In the genomic region with DNA sequence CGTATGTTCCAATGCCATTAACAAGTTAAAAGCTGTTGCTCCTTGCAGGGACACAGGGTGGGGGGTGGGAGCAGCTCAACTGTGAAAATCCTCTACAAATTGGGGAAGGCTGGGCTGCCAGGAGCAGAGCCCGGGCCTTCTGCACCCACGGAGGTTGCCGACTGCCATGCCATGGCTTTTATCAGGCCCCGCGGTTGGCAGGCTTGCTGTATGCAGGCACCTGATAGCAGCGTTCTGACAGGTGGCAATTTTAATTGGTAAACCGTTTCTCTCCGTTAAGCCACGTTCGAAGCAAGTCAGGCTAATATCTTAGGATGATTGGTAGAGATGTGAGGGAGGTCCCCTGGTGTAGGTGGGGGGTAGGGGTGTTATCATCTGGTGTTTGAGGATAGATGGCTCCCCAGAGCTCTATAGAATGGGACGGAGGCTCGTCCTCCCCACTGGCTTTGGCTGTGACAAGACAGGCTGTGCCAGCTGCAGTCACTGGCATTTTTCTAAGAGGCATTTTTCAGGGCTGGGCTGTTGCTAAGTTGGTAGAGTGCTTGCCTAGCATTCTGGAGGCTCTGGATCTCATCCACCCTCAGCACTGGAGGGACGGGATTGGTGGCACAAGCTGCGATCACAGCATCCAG, we compare ENCODE assay signal across 9 mouse cellular contexts.
DNase-seq lines count a peak whose midpoint lies in the region; ATAC-seq lines count a peak whose summit lies in the region.
"Had no signal": no experiment of that assay in that cellular context is flagged by ENCODE, and none has a peak within 500 bp of the region (broad histone marks: within the 10 kb centered on the region; RNA-seq: fewer than 3 reads in every experiment).

No protein-coding gene starts in this region.

- H3K4me1 ChIP-seq in forebrain, embryonic 13.5 days: peaks cover 21% of the 10 kb centered on the region
- H3K4me1 ChIP-seq in forebrain, embryonic 12.5 days: peaks cover 17% of the 10 kb centered on the region
- H3K4me1 ChIP-seq in liver, embryonic 13.5 days (replicated peaks): peaks cover 73% of the 10 kb centered on the region
- no peaks in the 10 kb centered on the region; the same call in 1 of the 2 replicates for H3K4me1 ChIP-seq in stomach, embryonic 15.5 days

- H3K9ac ChIP-seq in forebrain, embryonic 13.5 days: no peak overlapping the region
- H3K9ac ChIP-seq in forebrain, embryonic 12.5 days: no peak overlapping the region
- H3K9ac ChIP-seq in liver, embryonic 13.5 days: peak overlapping the region; percentile 75
- no peak overlapping the region for H3K9ac ChIP-seq in stomach, embryonic 15.5 days

- peak; percentile 77 for ATAC-seq in forebrain, embryonic 13.5 days
- no peak; the same call in 1 of the 2 replicates for ATAC-seq in forebrain, embryonic 12.5 days (ENCODE audit: low FRiP score)
- ATAC-seq in liver, embryonic 13.5 days (ENCODE audit: low read depth): peak; percentile 95
- peak; percentile 87 for ATAC-seq in stomach, embryonic 15.5 days (ENCODE audit: insufficient read depth, low FRiP score, low read depth)

- peaks cover 8% of the 10 kb centered on the region; the same call in 1 of the 2 replicates for H3K27me3 ChIP-seq in forebrain, embryonic 13.5 days
- H3K27me3 ChIP-seq in forebrain, embryonic 12.5 days: peaks cover 16% of the 10 kb centered on the region; the same call in 1 of the 2 replicates
- H3K27me3 ChIP-seq in liver, embryonic 13.5 days: no peaks in the 10 kb centered on the region
- no peaks in the 10 kb centered on the region for H3K27me3 ChIP-seq in stomach, embryonic 15.5 days (replicated peaks)

- no peak overlapping the region for H3K4me3 ChIP-seq in forebrain, embryonic 13.5 days
- no peak overlapping the region for H3K4me3 ChIP-seq in forebrain, embryonic 12.5 days (replicated peaks)
- 0 out of 2 replicates have a peak overlapping the region, but pooled peaks have one; percentile 24 for H3K4me3 ChIP-seq in liver, embryonic 13.5 days (replicated peaks)
- no peak overlapping the region for H3K4me3 ChIP-seq in stomach, embryonic 15.5 days (replicated peaks)

- no peak overlapping the region for H3K4me2 ChIP-seq in forebrain, embryonic 13.5 days
- H3K4me2 ChIP-seq in forebrain, embryonic 12.5 days: no peak overlapping the region
- peak overlapping the region; percentile 61 for H3K4me2 ChIP-seq in liver, embryonic 13.5 days
- no peak overlapping the region for H3K4me2 ChIP-seq in stomach, embryonic 15.5 days

- no peaks in the 10 kb centered on the region for H3K9me3 ChIP-seq in forebrain, embryonic 13.5 days (replicated peaks)
- no peaks in the 10 kb centered on the region for H3K9me3 ChIP-seq in forebrain, embryonic 12.5 days
- no peaks in the 10 kb centered on the region for H3K9me3 ChIP-seq in liver, embryonic 13.5 days (replicated peaks)
- H3K9me3 ChIP-seq in stomach, embryonic 15.5 days: no peaks in the 10 kb centered on the region

- H3K36me3 ChIP-seq in forebrain, embryonic 13.5 days (ENCODE audit: poor library complexity, severe bottlenecking): no peaks in the 10 kb centered on the region
- no peaks in the 10 kb centered on the region for H3K36me3 ChIP-seq in forebrain, embryonic 12.5 days (replicated peaks)
- no peaks in the 10 kb centered on the region for H3K36me3 ChIP-seq in liver, embryonic 13.5 days
- no peaks in the 10 kb centered on the region for H3K36me3 ChIP-seq in stomach, embryonic 15.5 days

- peak overlapping the region; percentile 37; the same call in 1 of the 2 replicates for H3K27ac ChIP-seq in forebrain, embryonic 13.5 days
- H3K27ac ChIP-seq in forebrain, embryonic 12.5 days: no peak overlapping the region
- peak overlapping the region; percentile 99 for H3K27ac ChIP-seq in liver, embryonic 13.5 days
- no peak overlapping the region for H3K27ac ChIP-seq in stomach, embryonic 15.5 days
- H3K27ac ChIP-seq: kidney, postnatal 0 days had no signal

- 22% methylated on average over 15 of the region's 15 CpGs for WGBS in forebrain, embryonic 13.5 days
- WGBS in forebrain, embryonic 12.5 days: 29% methylated on average over 15 of the region's 15 CpGs
- 17% methylated on average over 15 of the region's 15 CpGs for WGBS in liver, embryonic 13.5 days (ENCODE audit: insufficient replicate concordance)
- 30% methylated on average over 15 of the region's 15 CpGs for whole genome bisulfite sequencing in stomach, embryonic 15.5 days

- DNase-seq in right cerebral cortex, postnatal 10 days (ENCODE audit: low spot score in 2 of 2): peak; percentile 46 to 51
- DNase-seq in right cerebral cortex, postnatal 36 days (ENCODE audit: low spot score in 2 of 2): no peak
- peak; percentile 94 for DNase-seq in liver, embryonic 13.5 days
- no peak for DNase-seq in adipocyte (ENCODE audit: low spot score)
- no peak for DNase-seq in adrenal gland, postnatal 10 days

Comparison
In these comparisons a context has a peak if more than half of its experiments do, and no peak if none do; other contexts are left out.
1. H3K27ac ChIP-seq: peak in forebrain, embryonic 13.5 days (single experiment) and liver, embryonic 13.5 days (single experiment); none in forebrain, embryonic 12.5 days (single experiment) and stomach, embryonic 15.5 days (single experiment).
2. DNase-seq: peak in right cerebral cortex, postnatal 10 days (2 of 2) and liver, embryonic 13.5 days (single experiment); none in right cerebral cortex, postnatal 36 days (0 of 2), adipocyte (single experiment) and adrenal gland, postnatal 10 days (single experiment).